Mouse (Mus musculus) gastrocnemius, postnatal 10 days (tissue): ENCODE data around the gene Cep112. TPM values are rescaled to one million over a fixed set of nuclear protein-coding genes. Genes with fewer than 3 reads are reported as not detected.

Experiments used
- total RNA-seq, 2 experiments: library from RNA; stranded (reverse); gene quantifications; 2 replicates each; pipeline ENCODE4 v1.2.3; 2021

The Cep112 gene
- total RNA-seq, 2 experiments from 2014 or later: 8.6 to 10.7 TPM

Other genes with a start within 250 kb of the Cep112 start
- 1 to 10 TPM; 1.1 to 2.5 TPM for gene Apoh, start 81.8 kb upstream of the Cep112 start, total RNA-seq
- 10 to 100 TPM; 47.6 to 51.0 TPM for gene Prkca, start 81.3 kb upstream of the Cep112 start, total RNA-seq